Mouse (Mus musculus): ENCODE results near the gene Eomes. TPM values are rescaled to one million over a fixed set of nuclear protein-coding genes. Genes with fewer than 3 reads are reported as not detected.

Eomes gene
- polyA plus RNA-seq, 1 experiment: 6.0 TPM

DNA sequence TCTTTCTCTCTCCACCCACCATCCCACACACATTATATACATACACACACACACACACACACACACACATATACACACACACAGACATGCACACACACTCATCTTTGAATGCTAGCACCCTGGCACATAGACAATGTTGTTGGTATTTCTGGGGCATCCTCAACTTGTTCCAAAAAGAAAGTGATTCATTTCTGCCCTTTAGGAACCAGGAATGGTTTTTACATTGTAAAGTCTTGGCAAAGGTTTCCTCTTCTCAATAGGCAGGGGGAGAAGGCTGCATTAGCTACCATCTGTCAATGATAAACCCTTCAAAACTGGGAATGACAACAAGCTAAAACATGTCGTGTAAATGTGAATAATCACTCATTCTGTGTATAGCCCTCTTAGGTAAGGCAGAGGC, 14.0 kb upstream of the Eomes start:
- no peak overlapping the region for H3K27ac ChIP-seq (ENCODE audit: insufficient read depth, low read length)
- no peaks in the 10 kb centered on the region for H3K4me1 ChIP-seq (ENCODE audit: control insufficient read depth, insufficient read depth, insufficient read length)
- no peak for DNase-seq (ENCODE audit: low read depth in 1 of 2, low spot score in 2 of 2)
- H3K4me3 ChIP-seq (ENCODE audit: extremely low read depth, insufficient read depth, insufficient read length): no peak overlapping the region
- peaks cover 2% of the 10 kb centered on the region; the same call in 1 of the 2 replicates for H3K27me3 ChIP-seq (ENCODE audit: control insufficient read depth, insufficient read depth, low read length)
- TF ChIP-seq CTCF (IDR thresholded peaks at IDR 0.05; ENCODE audit: extremely low read depth, insufficient read depth, insufficient read length, insufficient replicate concordance): no peak
- 73% methylated on average over 1 of the region's 1 CpGs for WGBS
- no peaks in the 10 kb centered on the region for H3K36me3 ChIP-seq (ENCODE audit: control insufficient read depth, insufficient read depth, low read length)

DNA sequence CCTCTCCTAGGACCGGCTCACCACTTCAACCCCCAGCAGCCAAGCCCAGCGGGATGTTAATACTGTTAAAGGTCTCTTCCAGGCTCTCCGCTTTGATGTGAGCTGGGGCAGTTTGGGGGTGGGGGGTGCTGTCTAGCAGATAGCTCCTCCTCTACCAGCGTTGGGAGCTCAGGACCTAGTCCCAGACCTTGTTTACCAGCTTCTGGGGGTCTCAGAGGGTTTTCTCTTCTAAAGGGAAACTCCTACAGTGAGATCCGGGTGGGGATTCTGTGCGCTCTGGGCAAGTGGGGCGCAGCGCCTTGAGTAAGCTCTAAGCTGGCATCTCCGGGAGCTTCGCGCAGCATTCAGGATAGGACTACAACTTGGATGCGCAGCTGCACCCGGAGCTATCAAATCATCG, 9.7 kb upstream of the Eomes start:
- Histone ChIP-seq H3K27me3 (ENCODE audit: control insufficient read depth, insufficient read depth, low read length) (peaks cover 2% of the 10 kb centered on the region; the same call in 1 of the 2 replicates), H3K36me3 (ENCODE audit: control insufficient read depth, insufficient read depth, low read length) (no peaks in the 10 kb centered on the region), H3K4me1 (ENCODE audit: control insufficient read depth, insufficient read depth, insufficient read length) (no peaks in the 10 kb centered on the region), H3K27ac (ENCODE audit: insufficient read depth, low read length) (no peak overlapping the region), H3K4me3 (ENCODE audit: extremely low read depth, insufficient read depth, insufficient read length) (no peak overlapping the region)
- no peak for TF ChIP-seq CTCF (IDR thresholded peaks at IDR 0.05; ENCODE audit: extremely low read depth, insufficient read depth, insufficient read length, insufficient replicate concordance)
- TF ChIP-seq POLR2A (IDR thresholded peaks at IDR 0.05; ENCODE audit: low read depth, low read length): no peak
- DNase-seq (ENCODE audit: low read depth in 1 of 2, low spot score in 2 of 2): no peak
- WGBS: 32% methylated on average over 14 of the region's 14 CpGs

DNA sequence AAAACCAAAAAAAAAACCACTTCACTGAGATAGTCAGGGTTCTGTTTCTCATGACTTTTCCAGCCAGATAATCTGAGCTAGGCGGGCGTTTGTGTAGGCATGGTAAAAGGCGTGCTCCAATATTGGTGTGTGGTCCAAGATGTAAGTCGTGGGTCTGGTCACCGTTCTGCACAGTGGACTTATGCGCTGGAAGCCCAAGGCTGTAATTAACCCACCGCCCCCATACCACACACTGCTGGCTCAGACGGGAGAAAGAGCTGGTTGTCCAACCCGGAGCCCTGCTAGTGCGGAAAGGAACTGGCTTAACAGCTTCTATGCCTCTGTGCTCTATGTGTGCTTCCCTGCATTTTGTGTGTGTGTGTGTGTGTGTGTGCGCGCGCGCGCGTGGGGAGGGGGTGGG, 8.7 kb upstream of the Eomes start:
- Histone ChIP-seq H3K4me3 (ENCODE audit: extremely low read depth, insufficient read depth, insufficient read length) (no peak overlapping the region), H3K27me3 (ENCODE audit: control insufficient read depth, insufficient read depth, low read length) (peaks cover 2% of the 10 kb centered on the region; the same call in 1 of the 2 replicates), H3K36me3 (ENCODE audit: control insufficient read depth, insufficient read depth, low read length) (no peaks in the 10 kb centered on the region), H3K4me1 (ENCODE audit: control insufficient read depth, insufficient read depth, insufficient read length) (no peaks in the 10 kb centered on the region), H3K27ac (ENCODE audit: insufficient read depth, low read length) (no peak overlapping the region)
- DNase-seq (ENCODE audit: low read depth in 1 of 2, low spot score in 2 of 2): no peak
- 26% methylated on average over 16 of the region's 16 CpGs for WGBS
- TF ChIP-seq CTCF (IDR thresholded peaks at IDR 0.05; ENCODE audit: extremely low read depth, insufficient read depth, insufficient read length, insufficient replicate concordance): no peak

DNA sequence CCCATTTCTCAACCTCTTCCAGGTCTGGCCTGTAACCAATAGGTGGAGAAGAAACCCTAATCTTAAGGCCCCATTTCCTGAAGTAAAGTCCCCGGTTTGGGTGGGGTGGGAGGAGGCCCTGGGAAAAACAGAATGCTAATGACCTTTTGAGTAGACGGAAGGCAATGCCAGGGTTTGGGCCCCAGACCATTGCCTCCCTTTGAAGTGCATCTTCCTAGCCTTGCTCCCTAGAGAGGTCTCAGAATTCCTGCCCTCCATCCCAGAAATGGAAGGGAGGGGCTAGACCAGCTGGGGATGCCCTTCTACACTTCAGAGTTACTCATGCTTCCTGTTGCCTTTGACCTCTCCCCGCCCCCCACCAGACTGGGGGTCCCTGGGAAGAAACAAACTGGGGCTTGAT, 6.7 kb upstream of the Eomes start:
- TF ChIP-seq CTCF (IDR thresholded peaks at IDR 0.05; ENCODE audit: extremely low read depth, insufficient read depth, insufficient read length, insufficient replicate concordance) (no peak), POLR2A (IDR thresholded peaks at IDR 0.05; ENCODE audit: low read depth, low read length) (no peak)
- H3K4me3 ChIP-seq (ENCODE audit: extremely low read depth, insufficient read depth, insufficient read length): no peak overlapping the region
- peaks cover 3% of the 10 kb centered on the region for H3K27me3 ChIP-seq (ENCODE audit: control insufficient read depth, insufficient read depth, low read length)
- no peaks in the 10 kb centered on the region for H3K4me1 ChIP-seq (ENCODE audit: control insufficient read depth, insufficient read depth, insufficient read length)
- H3K36me3 ChIP-seq (ENCODE audit: control insufficient read depth, insufficient read depth, low read length): no peaks in the 10 kb centered on the region
- DNase-seq (ENCODE audit: low read depth in 1 of 2, low spot score in 2 of 2): no peak
- 60% methylated on average over 3 of the region's 3 CpGs for WGBS
- no peak overlapping the region for H3K27ac ChIP-seq (ENCODE audit: insufficient read depth, low read length)

DNA sequence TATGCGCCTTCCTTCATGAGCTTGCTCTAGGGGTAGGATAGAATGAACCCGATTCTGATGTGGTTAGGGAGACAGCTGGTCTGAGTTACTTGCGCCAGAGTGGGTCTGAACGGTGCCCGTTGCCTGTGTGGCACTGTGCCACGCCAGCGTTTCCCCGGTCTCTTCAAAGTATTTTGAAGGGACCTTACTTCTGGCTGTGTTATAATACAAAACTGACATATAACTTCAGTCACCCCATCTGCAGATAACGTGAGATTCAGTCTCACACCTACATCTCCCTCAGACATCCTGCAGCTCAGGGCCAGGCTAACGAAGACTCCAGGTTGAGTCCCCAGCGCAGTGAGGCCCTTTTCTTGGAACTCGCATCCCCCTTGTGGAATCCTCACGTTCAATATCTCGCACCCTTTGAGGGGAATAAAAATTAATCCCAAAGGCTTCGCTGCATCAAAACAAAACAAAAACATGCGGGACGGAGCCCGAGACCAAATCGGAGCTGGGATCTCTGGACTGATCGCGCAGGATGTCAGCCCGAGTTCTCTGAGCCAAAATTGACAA, 1.7 kb upstream of the Eomes start:
- H3K4me1 ChIP-seq (ENCODE audit: control insufficient read depth, insufficient read depth, insufficient read length): peaks cover 4% of the 10 kb centered on the region
- peaks cover 23% of the 10 kb centered on the region for H3K27me3 ChIP-seq (ENCODE audit: control insufficient read depth, insufficient read depth, low read length)
- DNase-seq (ENCODE audit: low read depth in 1 of 2, low spot score in 2 of 2): no peak
- no peak overlapping the region for H3K4me3 ChIP-seq (ENCODE audit: extremely low read depth, insufficient read depth, insufficient read length)
- WGBS: 7% methylated on average over 22 of the region's 22 CpGs
- no peak overlapping the region for H3K27ac ChIP-seq (ENCODE audit: insufficient read depth, low read length)
- TF ChIP-seq CTCF (IDR thresholded peaks at IDR 0.05; ENCODE audit: extremely low read depth, insufficient read depth, insufficient read length, insufficient replicate concordance) (no peak), POLR2A (IDR thresholded peaks at IDR 0.05; ENCODE audit: low read depth, low read length) (no peak)
- no peaks in the 10 kb centered on the region for H3K36me3 ChIP-seq (ENCODE audit: control insufficient read depth, insufficient read depth, low read length)

DNA sequence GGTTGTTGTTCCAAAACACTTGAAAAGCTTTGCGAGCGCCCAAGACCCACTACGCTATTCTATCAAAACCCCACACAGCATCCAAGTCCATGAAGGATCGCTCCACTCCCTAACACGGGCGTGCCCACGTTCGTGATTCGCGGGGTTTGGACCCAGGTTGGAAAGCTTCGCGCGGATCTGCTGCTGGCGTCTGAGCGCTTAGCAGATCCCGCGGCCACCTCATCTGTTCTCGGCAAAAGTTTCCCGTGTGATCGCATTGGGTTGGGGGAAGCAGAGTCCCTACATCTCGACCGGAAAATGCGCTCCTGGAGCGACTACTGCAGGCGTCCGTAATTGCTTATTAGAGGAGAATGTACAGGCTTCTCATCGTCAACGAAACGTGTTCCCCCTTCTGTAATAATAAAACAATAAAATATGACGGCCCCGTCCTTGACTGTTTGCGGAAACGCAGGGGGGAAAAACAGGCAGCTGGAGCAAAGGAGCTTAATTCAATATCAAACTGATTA, 1.2 kb upstream of the Eomes start:
- TF ChIP-seq CTCF (IDR thresholded peaks at IDR 0.05; ENCODE audit: extremely low read depth, insufficient read depth, insufficient read length, insufficient replicate concordance): no peak
- no peak for TF ChIP-seq POLR2A (IDR thresholded peaks at IDR 0.05; ENCODE audit: low read depth, low read length)
- peaks cover 4% of the 10 kb centered on the region for H3K4me1 ChIP-seq (ENCODE audit: control insufficient read depth, insufficient read depth, insufficient read length)
- no peaks in the 10 kb centered on the region for H3K36me3 ChIP-seq (ENCODE audit: control insufficient read depth, insufficient read depth, low read length)
- DNase-seq (ENCODE audit: low read depth in 1 of 2, low spot score in 2 of 2): no peak
- H3K27me3 ChIP-seq (ENCODE audit: control insufficient read depth, insufficient read depth, low read length): peaks cover 23% of the 10 kb centered on the region
- WGBS: 1% methylated on average over 33 of the region's 33 CpGs
- no peak overlapping the region for H3K27ac ChIP-seq (ENCODE audit: insufficient read depth, low read length)
- H3K4me3 ChIP-seq (ENCODE audit: extremely low read depth, insufficient read depth, insufficient read length): peak overlapping the region; percentile 10; the same call in 1 of the 2 replicates

DNA sequence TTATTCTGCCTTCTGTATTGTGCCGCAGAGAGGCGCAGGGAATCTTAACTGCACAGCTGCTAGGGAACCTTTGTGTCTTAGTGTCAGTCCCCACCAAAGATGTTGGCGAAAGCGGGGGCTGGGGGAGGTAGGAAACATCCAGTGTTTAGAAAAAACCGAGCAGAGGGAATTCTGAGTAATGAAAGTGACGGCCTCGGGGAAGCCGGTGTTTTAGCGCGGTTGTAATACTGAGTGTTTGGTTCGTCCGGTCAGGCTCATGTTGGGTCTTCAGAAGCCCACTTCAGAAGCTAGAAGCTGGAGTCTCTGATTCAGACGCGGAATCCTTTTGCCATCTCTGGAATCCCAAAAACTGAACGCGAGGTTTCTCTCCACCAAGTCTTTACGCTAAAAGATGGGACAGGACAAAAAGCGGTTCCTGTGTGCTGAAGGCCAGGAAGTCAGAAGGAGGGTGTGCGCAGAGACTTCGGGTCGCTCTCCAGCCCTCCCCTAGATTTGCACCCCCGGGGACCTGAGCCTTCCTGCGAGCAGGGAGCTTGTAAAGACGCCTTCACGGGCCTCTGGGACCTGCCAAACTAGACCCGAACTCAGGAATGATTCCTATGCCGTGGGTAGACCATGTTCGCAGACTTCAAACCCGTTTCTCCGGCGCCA, 606 bp upstream of the Eomes start:
- peak overlapping the region; percentile 46; the same call in 1 of the 2 replicates for H3K4me3 ChIP-seq (ENCODE audit: extremely low read depth, insufficient read depth, insufficient read length)
- peaks cover 23% of the 10 kb centered on the region for H3K27me3 ChIP-seq (ENCODE audit: control insufficient read depth, insufficient read depth, low read length)
- no peaks in the 10 kb centered on the region for H3K36me3 ChIP-seq (ENCODE audit: control insufficient read depth, insufficient read depth, low read length)
- WGBS: 2% methylated on average over 31 of the region's 31 CpGs
- DNase-seq (ENCODE audit: low read depth in 1 of 2, low spot score in 2 of 2): no peak
- H3K27ac ChIP-seq (ENCODE audit: insufficient read depth, low read length): no peak overlapping the region
- peaks cover 4% of the 10 kb centered on the region for H3K4me1 ChIP-seq (ENCODE audit: control insufficient read depth, insufficient read depth, insufficient read length)
- TF ChIP-seq CTCF (IDR thresholded peaks at IDR 0.05; ENCODE audit: extremely low read depth, insufficient read depth, insufficient read length, insufficient replicate concordance) (no peak), POLR2A (IDR thresholded peaks at IDR 0.05; ENCODE audit: low read depth, low read length) (no peak)

Data from spleen, adult 2 months (tissue).